Mouse (Mus musculus): ENCODE measurements around the gene Thegl. TPM values are rescaled to one million over a fixed set of nuclear protein-coding genes. Genes with fewer than 3 reads are reported as not detected.
"Not testable (repeated sequence)": the region's sequence is repeated elsewhere in the genome, so short reads cannot be mapped to it uniquely, and the experiment has no call there.

Thegl gene
- total RNA-seq, 2 experiments from 2014 or later = not detected

DNA sequence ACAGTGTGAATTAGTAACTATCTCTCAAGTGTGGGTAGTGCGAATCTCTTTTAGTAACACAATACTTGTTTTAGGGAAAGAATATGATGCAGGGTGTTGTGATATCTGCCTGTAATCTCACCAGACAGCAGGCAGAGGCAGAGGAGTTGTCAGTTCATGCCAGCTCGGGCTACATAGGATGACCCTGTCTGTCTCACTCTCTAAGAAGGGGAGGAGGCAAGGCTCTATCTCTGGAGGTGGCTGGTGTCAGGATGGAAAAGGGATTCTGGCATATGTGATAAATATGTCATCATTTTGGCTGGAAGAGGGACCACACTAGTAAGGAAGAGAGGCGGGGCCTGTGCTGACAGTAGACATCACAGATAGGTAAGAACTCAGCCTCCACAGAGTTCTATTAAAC, 76.1 kb downstream of the Thegl start:
- DNase-seq = no peak
- intact Hi-C loops (cut with DNase I) = loop anchor here (5.0 kb wide), 1 partner anchor 40 kb away; no protein-coding TSS in a partner anchor

- intact Hi-C loops (cut with DNase I) = loop anchor here (5.0 kb wide), 1 partner anchor 40 kb away; no protein-coding TSS in a partner anchor
- no peak for DNase-seq
Observed at GRCm38 (mm10) chr5:77092531-77092930, 76.7 kb downstream of the Thegl start.

DNA sequence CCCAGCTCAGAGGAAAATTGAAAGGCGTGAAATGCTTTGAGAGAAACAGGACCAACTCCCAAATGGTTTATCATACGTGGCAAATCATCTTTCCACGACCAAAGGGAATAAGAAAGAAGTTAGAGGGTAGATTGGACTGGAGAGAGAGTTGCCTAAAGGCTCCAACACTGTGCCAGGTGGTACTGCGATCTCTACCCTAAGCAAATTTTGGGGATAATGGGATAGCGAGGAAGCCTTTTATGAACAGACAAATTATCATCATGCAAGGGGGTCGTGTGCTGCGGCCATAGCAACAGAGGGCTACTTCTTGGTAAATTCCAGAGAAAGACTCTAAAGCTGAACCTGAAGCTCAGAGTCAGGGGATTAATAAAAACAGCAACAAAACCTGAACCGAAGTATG, 78.1 kb downstream of the Thegl start:
- intact Hi-C loops (cut with DNase I) = loop anchor here (2.0 to 5.0 kb wide), 2 partner anchors 21 to 38 kb away; partner anchors contain the start of gene Hopx
- no peak for DNase-seq

GRCm38 (mm10) chr5:77094510-77095491, 79.0 kb downstream of the Thegl start:
- intact Hi-C loops (cut with DNase I) = loop anchor here (2.0 to 5.0 kb wide), 2 partner anchors 20 to 38 kb away; partner anchors contain the start of gene Hopx
- DNase-seq = peak; percentile 81 to 82

- DNase-seq; intact Hi-C loops (cut with DNase I): not testable (repeated sequence)
Observed at GRCm38 (mm10) chr5:77096194-77096593, 80.4 kb downstream of the Thegl start.

DNA sequence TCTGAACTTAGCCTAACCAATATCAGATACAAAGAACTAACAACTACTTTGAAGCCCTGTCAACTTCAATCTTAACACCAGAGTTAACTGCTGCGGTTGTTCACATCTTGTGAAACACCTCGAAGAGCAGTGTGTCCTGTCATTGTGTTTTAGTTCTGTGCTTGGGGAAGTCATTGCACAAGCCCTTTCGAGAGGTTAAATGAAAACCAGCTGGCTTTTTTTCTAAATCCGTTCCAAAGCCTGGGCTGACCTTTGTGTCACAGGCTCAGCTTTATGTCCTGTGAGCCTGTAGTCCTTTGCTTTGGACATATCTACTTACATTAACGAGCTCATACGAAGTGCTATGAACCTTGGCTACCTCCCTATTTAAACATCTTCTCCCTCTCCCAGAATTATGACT, 81.9 kb downstream of the Thegl start:
- intact Hi-C loops (cut with DNase I) = no loop called here
- no peak for DNase-seq

DNA sequence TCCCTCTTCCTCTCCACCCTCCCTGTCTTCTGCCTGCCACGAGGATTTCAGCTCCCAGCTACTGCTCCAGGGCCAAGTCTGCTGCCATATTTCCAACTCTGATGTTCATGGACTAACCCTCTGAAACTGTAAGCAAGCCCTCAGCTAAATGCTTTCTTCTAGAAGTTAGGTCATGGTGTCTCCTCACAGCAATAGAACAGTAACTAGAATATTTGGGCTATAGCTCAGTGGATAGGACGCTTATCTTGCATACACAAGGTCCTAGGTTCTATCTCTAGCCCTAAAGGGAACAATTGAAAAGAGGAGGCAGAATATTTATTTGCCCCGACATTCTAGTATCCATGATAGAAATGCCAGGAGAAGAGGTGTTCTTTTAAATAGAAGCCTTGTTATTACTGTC, 83.1 kb downstream of the Thegl start:
- intact Hi-C loops (cut with DNase I) = no loop called here
- DNase-seq = no peak

DNA sequence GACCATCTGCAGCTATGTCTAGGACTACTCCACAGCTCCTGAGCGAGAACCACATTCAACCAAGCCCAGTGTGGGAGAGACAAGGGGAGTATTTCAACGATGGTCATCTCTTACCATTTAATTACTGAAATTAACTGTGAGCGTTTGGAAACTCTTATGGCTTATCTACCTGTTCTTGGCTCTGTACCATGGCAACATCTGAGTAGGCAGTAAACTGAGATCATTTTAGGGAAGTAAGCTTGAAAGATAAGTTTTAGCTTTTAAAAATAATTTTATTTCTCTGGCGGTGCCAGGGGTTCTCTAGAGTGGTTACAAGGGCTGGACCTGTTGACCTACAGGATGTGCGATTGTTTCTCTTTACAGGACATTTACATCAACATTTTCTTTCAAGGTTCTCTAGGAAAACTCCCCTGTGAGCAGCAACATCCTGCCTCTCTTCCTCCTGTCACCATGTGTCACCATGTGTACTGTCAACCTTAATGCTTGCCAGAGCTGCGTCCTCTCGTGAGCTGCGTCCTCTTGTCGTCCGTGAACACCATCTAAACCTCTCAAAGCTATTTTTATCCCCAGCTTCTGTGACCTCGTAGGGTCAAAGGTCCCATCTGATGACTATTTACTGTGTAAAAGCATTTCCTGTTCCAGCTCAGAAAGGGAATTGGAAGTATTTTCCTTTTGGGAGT, 83.6 kb downstream of the Thegl start:
- intact Hi-C loops (cut with DNase I) = no loop called here
- DNase-seq = no peak

GRCm38 (mm10) chr5:77099997-77100380, 84.2 kb downstream of the Thegl start:
- intact Hi-C loops (cut with DNase I) = no loop called here
- DNase-seq = no peak

DNA sequence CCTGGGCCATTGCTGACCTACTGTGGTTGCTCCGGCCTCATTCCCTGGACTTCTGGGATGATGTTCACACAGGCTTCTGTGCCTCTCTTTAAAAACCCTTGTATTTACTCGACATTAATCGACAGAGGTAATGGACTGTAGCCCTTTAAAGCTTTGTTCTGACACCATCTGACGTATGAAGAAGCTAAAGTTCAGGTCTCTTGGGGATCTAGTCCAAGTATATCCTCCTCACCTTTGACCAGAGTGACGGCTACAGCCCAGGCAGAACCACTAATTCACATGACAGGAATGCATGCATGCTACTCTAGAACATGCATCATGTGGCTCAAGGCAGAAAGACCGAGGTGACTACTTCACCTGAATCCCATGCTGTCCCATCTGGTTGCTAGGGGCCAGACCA, 84.9 kb downstream of the Thegl start:
- DNase-seq = no peak
- intact Hi-C loops (cut with DNase I) = no loop called here

GRCm38 (mm10) chr5:77102522-77103365, 86.9 kb downstream of the Thegl start:
- intact Hi-C loops (cut with DNase I) = no loop called here
- DNase-seq = no peak

- no peak for DNase-seq
- intact Hi-C loops (cut with DNase I) = no loop called here
Observed at GRCm38 (mm10) chr5:77107146-77107822, 91.5 kb downstream of the Thegl start.

- intact Hi-C loops (cut with DNase I) = no loop called here
- no peak for DNase-seq
Observed at GRCm38 (mm10) chr5:77108806-77109205, 93.0 kb downstream of the Thegl start.

DNA sequence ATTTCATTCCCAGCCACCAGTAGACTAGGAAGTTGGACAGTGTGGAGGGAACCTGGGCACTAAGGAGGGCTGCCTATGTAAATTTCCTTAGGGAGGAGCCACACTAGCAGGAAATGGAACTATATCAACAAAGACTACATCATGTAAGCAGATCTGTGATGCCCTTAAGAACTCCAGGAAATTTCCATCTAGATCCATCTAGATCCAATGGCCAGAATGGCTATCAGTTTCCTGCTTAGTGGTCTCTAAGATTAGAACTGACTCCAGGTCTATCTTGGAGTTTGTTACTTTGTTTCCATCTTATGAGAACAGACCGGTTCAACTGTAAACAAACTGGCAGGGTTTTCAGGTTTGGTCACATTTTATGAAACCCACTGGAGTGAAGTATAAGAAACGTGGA, 94.0 kb downstream of the Thegl start:
- intact Hi-C loops (cut with DNase I) = no loop called here
- no peak for DNase-seq

Other genes with a start within 250 kb of the Thegl start
- 10 to 100 TPM; 13.9 to 16.2 TPM for gene Aasdh, start 110.5 kb upstream of the Thegl start, total RNA-seq (2021)
- gene Paics, start 64.7 kb upstream of the Thegl start, total RNA-seq (2021) = 100 to 1,000 TPM; 159 to 162 TPM
- 10 to 100 TPM; 10.9 to 23.1 TPM for gene Ppat, start 64.4 kb upstream of the Thegl start, total RNA-seq (2021)
- 10 to 100 TPM; 56.2 to 63.0 TPM for gene Srp72, start 41.3 kb upstream of the Thegl start, total RNA-seq (2021)
- not detected for gene Arl9, start 12.0 kb upstream of the Thegl start, total RNA-seq (2021)
- gene Hopx, start 99.1 kb downstream of the Thegl start, total RNA-seq (2021) = 100 to 1,000 TPM; 405 to 444 TPM
- under 1 TPM in 1 of 2 experiments, not detected in 1; 0.53 TPM for gene Spink2, start 195.4 kb downstream of the Thegl start, total RNA-seq (2021)
- 10 to 100 TPM; 14.8 to 16.5 TPM for gene Rest, start 249.5 kb downstream of the Thegl start, total RNA-seq (2021)